Mouse (Mus musculus) brain, embryonic 14.5 days (tissue): ENCODE data around the gene Emilin1. TPM values are rescaled to one million over a fixed set of nuclear protein-coding genes. Genes with fewer than 3 reads are reported as not detected.
A peak's percentile ranks its signal among the peaks of the same experiment; 100 is the strongest.

Experiments used
- DNase-seq: peaks from one replicate; pipeline ENCODE4 v3.0.0-alpha.2; 2011; ENCODE audit warnings: low read depth
- CTCF ChIP-seq: fragments of 200-500 bp; IDR thresholded peaks from 2 replicates; pipeline ENCODE4 v1.5.1; 2012; ENCODE audit warnings: inconsistent platforms, mild to moderate bottlenecking, moderate library complexity, borderline replicate concordance; ENCODE audit not compliant: insufficient read depth, insufficient read length; ENCODE audit errors: extremely low read depth
- POLR2A ChIP-seq: fragments of 200-500 bp; IDR thresholded peaks from 2 replicates; pipeline ENCODE4 v1.6.1; 2012; ENCODE audit warnings: mild to moderate bottlenecking, inconsistent platforms, borderline replicate concordance; ENCODE audit not compliant: poor library complexity, insufficient read depth, insufficient read length, severe bottlenecking; ENCODE audit errors: extremely low read depth
- polyA plus RNA-seq: library from polyadenylated mRNA; depleted of rRNA; stranded (reverse); fragments of >200 nt; gene quantifications from 2 replicates; pipeline ENCODE4 v1.2.3, GENCODE M21; 2012

Gene Emilin1
- polyA plus RNA-seq, 1 experiment, result 23.0 TPM

DNA sequence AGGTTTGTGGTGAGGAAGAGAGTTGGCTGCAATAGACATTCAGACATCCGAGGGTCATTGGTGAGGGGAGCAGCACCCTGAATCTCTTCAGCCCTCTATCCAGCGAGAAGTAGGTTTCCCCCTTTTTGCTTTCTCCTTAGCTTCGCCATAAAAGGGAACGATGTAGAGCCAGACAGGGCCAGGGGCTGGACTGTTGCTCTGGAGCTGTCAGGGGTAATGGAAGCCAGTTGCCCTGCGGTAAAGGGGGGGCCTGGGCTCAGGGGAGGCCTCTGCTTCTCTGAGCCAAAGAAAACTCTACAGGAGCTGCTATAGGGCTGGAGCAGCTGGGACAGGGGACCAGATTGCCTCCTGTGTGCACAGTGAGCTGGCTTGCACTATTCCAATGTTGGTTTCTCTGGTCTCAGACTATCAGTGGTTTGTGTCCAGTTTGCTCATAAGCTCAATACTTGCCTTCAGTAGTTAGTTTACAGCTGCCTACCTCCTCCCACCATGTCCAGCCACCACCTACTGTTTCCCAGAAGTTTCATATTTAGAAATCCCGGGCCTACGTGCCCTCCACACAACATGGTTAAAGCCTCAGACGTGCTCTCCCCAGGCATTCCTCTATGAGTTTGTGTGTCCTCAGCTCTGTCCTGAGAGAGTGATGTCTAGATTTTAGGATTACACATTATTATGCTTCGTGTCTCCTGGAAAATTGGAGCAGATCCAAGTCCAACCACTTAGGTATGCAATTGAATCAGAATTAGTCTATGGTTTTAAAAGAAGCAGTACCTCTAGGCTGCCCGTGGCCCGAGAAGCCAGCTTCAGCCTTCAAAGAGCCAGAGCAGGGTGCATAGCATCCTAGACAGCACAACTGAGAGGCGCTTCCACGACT is 4.5 kb upstream of the Emilin1 start:
- no peak for DNase-seq
- TF ChIP-seq POLR2A (no peak), CTCF (no peak)

GRCm38 (mm10) chr5:30909300-30909659 is 3.9 kb upstream of the Emilin1 start:
- no peak for DNase-seq
- no peak for TF ChIP-seq CTCF
- no peak for TF ChIP-seq POLR2A

- TF ChIP-seq CTCF (no peak), POLR2A (no peak)
- DNase-seq, result no peak
Measured at GRCm38 (mm10) chr5:30909863-30910262, 3.3 kb upstream of the Emilin1 start.

GRCm38 (mm10) chr5:30910481-30910880 is 2.7 kb upstream of the Emilin1 start:
- TF ChIP-seq POLR2A, result no peak
- no peak for TF ChIP-seq CTCF

DNA sequence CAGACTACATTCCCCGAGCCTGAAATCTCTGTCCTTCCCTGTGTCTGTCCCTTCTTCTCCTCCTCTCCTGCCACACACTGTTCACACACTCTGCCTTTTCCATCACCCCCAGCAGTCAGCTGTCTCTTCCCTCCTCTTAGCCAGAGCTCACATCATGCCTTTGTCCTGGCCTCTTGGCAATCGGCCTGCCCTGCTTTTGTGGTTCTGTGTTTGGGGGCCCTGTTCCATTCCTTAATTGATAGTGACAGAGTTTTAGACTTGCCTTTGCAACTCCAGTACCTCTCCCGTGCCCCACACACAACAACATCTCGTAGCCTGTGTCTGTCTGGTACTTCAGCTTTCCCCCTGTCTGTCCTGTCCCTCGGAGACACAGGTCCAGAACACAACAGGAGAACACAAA is 1.0 kb upstream of the Emilin1 start:
- TF ChIP-seq POLR2A (no peak), CTCF (no peak)
- peak; percentile 70 for DNase-seq

More at GRCm38 (mm10) chr5:30910481-30910880, 2.7 kb upstream of the Emilin1 start:
- DNase-seq, result no peak

GRCm38 (mm10) chr5:30914101-30914635 is 966 bp downstream of the Emilin1 start:
- no peak for TF ChIP-seq CTCF
- TF ChIP-seq POLR2A, result no peak
- DNase-seq, result no peak

DNA sequence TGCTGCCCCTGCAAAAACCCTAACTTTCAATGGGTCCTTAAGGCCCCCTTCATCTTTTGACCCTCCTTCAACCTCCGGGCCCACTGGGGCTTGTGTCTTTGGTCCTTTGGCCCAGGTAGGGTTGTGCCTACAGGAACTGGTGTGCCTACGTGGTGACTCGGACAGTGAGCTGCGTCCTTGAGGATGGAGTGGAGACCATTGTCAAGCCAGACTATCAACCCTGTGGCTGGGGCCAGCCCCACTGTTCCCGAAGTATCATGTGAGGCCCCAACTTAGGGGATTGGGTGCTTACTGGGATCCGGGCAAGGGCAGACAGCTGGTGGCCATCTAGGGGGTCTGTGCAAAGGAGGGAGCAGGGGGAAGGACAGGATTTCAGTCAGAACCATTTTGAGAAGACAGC is 1.6 kb downstream of the Emilin1 start:
- TF ChIP-seq CTCF (no peak), POLR2A (no peak)
- DNase-seq, result no peak

- TF ChIP-seq CTCF (no peak), POLR2A (no peak)
- no peak for DNase-seq
Measured at GRCm38 (mm10) chr5:30915456-30915855, 2.3 kb downstream of the Emilin1 start.

- peak; percentile 98 for DNase-seq
- TF ChIP-seq POLR2A, result no peak
- peak; percentile 85; the same call in 1 of the 2 replicates for TF ChIP-seq CTCF
Measured at GRCm38 (mm10) chr5:30915974-30916433, 2.8 kb downstream of the Emilin1 start.

DNA sequence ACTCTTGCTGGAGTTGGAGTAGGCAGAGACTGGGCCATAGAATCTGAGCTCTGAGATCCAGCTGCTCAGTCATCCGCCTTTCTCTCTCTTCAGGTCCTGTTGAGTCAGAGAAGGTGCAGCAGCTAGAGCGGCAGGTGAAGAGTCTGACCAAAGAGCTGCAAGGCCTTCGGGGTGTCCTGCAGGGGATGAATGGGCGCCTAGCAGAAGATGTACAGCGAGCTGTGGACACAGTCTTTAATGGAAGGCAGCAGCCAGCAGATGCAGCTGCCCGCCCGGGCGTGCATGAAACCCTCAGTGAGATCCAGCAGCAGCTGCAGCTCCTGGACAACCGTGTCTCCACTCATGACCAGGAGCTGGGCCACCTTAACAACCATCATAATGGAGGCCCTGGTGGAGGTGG is 3.6 kb downstream of the Emilin1 start:
- TF ChIP-seq CTCF (no peak), POLR2A (no peak)
- no peak for DNase-seq

- no peak for DNase-seq
- no peak for TF ChIP-seq POLR2A
- TF ChIP-seq CTCF, result no peak
Measured at GRCm38 (mm10) chr5:30917348-30917747, 4.1 kb downstream of the Emilin1 start.

- no peak for DNase-seq
- TF ChIP-seq POLR2A (no peak), CTCF (no peak)
Measured at GRCm38 (mm10) chr5:30917891-30918670, 4.9 kb downstream of the Emilin1 start.
